Comparison of ENCODE assay signal across 28 mouse cellular contexts in the genomic region with DNA sequence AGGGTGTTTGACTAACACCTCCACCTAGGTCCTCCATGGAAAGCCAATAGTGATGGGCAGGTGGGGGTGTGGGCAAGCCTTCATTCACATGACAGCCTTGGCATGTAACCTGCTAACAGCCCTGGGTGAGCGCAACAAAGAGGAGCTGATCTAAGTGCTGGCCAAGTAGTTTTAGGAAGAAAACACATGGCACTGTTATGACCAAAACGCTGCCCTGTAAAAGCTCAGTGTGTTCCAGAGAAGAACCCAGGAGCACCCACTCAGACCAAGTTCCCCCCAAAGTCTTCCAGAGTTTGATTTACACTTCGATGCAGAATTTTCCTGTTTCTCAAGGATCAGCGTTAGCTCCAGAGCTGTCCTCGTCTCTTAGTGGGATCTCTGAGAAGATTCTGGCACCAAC.
"Had no signal": no experiment of that assay in that cellular context is flagged by ENCODE, and none has a peak within 500 bp of the region (broad histone marks: within the 10 kb centered on the region; RNA-seq: fewer than 3 reads in every experiment).

No protein-coding gene starts in this region.

- H3K9me3 ChIP-seq: limb, embryonic 10.5 days; limb, embryonic 12.5 days; limb, embryonic 13.5 days; limb, embryonic 15.5 days; liver, embryonic 12.5 days; liver, embryonic 13.5 days; liver, embryonic 15.5 days; lung, embryonic 15.5 days; midbrain, embryonic 10.5 days; midbrain, embryonic 12.5 days; midbrain, embryonic 13.5 days; midbrain, embryonic 15.5 days; neural tube, embryonic 12.5 days had no signal

- H3K4me3 ChIP-seq: limb, embryonic 10.5 days; limb, embryonic 12.5 days; limb, embryonic 13.5 days; limb, embryonic 15.5 days; liver, embryonic 12.5 days; liver, embryonic 13.5 days; liver, embryonic 15.5 days; lung, embryonic 15.5 days; megakaryocyte, embryonic 14.5 days; midbrain, embryonic 10.5 days; midbrain, embryonic 12.5 days; midbrain, embryonic 13.5 days; midbrain, embryonic 15.5 days; myocyte; neural tube, embryonic 12.5 days had no signal

- H3K36me3 ChIP-seq: limb, embryonic 10.5 days; limb, embryonic 12.5 days; limb, embryonic 13.5 days; limb, embryonic 15.5 days; liver, embryonic 12.5 days; liver, embryonic 13.5 days; liver, embryonic 15.5 days; lung, embryonic 15.5 days; midbrain, embryonic 10.5 days; midbrain, embryonic 12.5 days; midbrain, embryonic 13.5 days; midbrain, embryonic 15.5 days; neural tube, embryonic 12.5 days had no signal

- H3K27me3 ChIP-seq: limb, embryonic 12.5 days; limb, embryonic 13.5 days; limb, embryonic 15.5 days; liver, embryonic 12.5 days; liver, embryonic 13.5 days; liver, embryonic 15.5 days; lung, embryonic 15.5 days; megakaryocyte, embryonic 14.5 days; midbrain, embryonic 12.5 days; midbrain, embryonic 13.5 days; midbrain, embryonic 15.5 days; neural tube, embryonic 12.5 days had no signal

- H3K4me1 ChIP-seq: limb, embryonic 12.5 days; limb, embryonic 13.5 days; liver, embryonic 12.5 days; liver, embryonic 13.5 days; liver, embryonic 15.5 days; lung, embryonic 15.5 days; midbrain, embryonic 10.5 days; midbrain, embryonic 12.5 days; midbrain, embryonic 13.5 days; midbrain, embryonic 15.5 days; neural tube, embryonic 12.5 days had no signal

- H3K27ac ChIP-seq: limb, embryonic 10.5 days; limb, embryonic 12.5 days; limb, embryonic 13.5 days; limb, embryonic 15.5 days; liver, embryonic 12.5 days; liver, embryonic 13.5 days; liver, embryonic 14.5 days; liver, embryonic 15.5 days; lung, embryonic 15.5 days; macrophage; midbrain, embryonic 10.5 days; midbrain, embryonic 12.5 days; midbrain, embryonic 13.5 days; midbrain, embryonic 15.5 days; neural tube, embryonic 12.5 days had no signal

- DNase-seq: left cerebral cortex, postnatal 4 days; liver; liver, embryonic 13.5 days; liver, postnatal 0 days; lung, adult 18-20 months; lung, adult 2 months; lung, embryonic 14.5 days; lung, postnatal 10 days; lung, postnatal 14 days; lung, postnatal 36 days; lung, postnatal 4 days; midbrain, embryonic 14.5 days had no signal
